Mouse (Mus musculus) pancreas, adult 10 weeks (tissue): Measurements from ENCODE around the gene Ino80e. TPM values are rescaled to one million over a fixed set of nuclear protein-coding genes. Genes with fewer than 3 reads are reported as not detected.

Experiments
- polyA plus RNA-seq: library from polyadenylated mRNA; stranded (reverse); fragments of 350-450 nt; fragmentation: Illumina TruSeq; extraction: RNeasy Lipid Tissue Mini Kit (QIAGEN cat#74804); gene quantifications from one replicate; pipeline ENCODE4 v1.2.3, GENCODE M21; 2015; ENCODE audit warnings: low read depth, low replicate concordance; ENCODE audit not compliant: insufficient read depth

The Ino80e gene
- 12.9 TPM for polyA plus RNA-seq

GRCm38 (mm10) chr7:126862147-126862784, at the start of gene Ino80e:
Ino80e (minus strand) TSS chr7:126862377.

GRCm38 (mm10) chr7:126884286-126885164, 22.3 kb upstream of the Ino80e start, which contains the start of gene Taok2:
Taok2 (minus strand) TSS chr7:126884703.

GRCm38 (mm10) chr7:126861429-126862130, 597 bp downstream of the Ino80e start, which contains the start of gene Hirip3:
Hirip3 (plus strand) TSS chr7:126861972.

GRCm38 (mm10) chr7:126847116-126847420, 15.1 kb downstream of the Ino80e start, which contains the start of gene Doc2a:
Doc2a (plus strand) TSS chr7:126847416.

GRCm38 (mm10) chr7:126831539-126831938, 30.6 kb downstream of the Ino80e start, which contains the start of gene 4930451I11Rik:
4930451I11Rik (minus strand) TSS chr7:126831639.

Other genes starting within 250 kb of the Ino80e start
- gene Nupr1, start 231.5 kb downstream of the Ino80e start, polyA plus RNA-seq: 3,774 TPM
- gene Sgf29, start 213.1 kb downstream of the Ino80e start, polyA plus RNA-seq: 23.8 TPM
- gene Sult1a1, start 185.9 kb downstream of the Ino80e start, polyA plus RNA-seq: 32.4 TPM
- gene Bola2, start 167.0 kb downstream of the Ino80e start, polyA plus RNA-seq: 43.5 TPM
- gene Slx1b, start 166.6 kb downstream of the Ino80e start, polyA plus RNA-seq: 3.1 TPM
- gene Coro1a, start 154.6 kb downstream of the Ino80e start, polyA plus RNA-seq: 7.3 TPM
- gene Mapk3, start 102.8 kb downstream of the Ino80e start, polyA plus RNA-seq: 50.5 TPM
- 2.5 TPM for gene Gdpd3, start 96.0 kb downstream of the Ino80e start, polyA plus RNA-seq
- 86.3 TPM for gene Ypel3, start 85.4 kb downstream of the Ino80e start, polyA plus RNA-seq
- 1.9 TPM for gene Tbx6, start 80.9 kb downstream of the Ino80e start, polyA plus RNA-seq
- 30.4 TPM for gene Ppp4c, start 69.9 kb downstream of the Ino80e start, polyA plus RNA-seq
- gene Fam57b, start 64.7 kb downstream of the Ino80e start, polyA plus RNA-seq: 3.8 TPM
- not detected for gene 4930451I11Rik, start 30.7 kb downstream of the Ino80e start, polyA plus RNA-seq
- gene Doc2a, start 15.0 kb downstream of the Ino80e start, polyA plus RNA-seq: not detected
- 4.6 TPM for gene Hirip3, start 405 bp downstream of the Ino80e start, polyA plus RNA-seq
- 31.1 TPM for gene Taok2, start 22.3 kb upstream of the Ino80e start, polyA plus RNA-seq
- 29.4 TPM for gene Tmem219, start 60.5 kb upstream of the Ino80e start, polyA plus RNA-seq
- gene Kctd13, start 66.5 kb upstream of the Ino80e start, polyA plus RNA-seq: 3.6 TPM
- gene Asphd1, start 87.2 kb upstream of the Ino80e start, polyA plus RNA-seq: 3.6 TPM
- gene Sez6l2, start 88.2 kb upstream of the Ino80e start, polyA plus RNA-seq: 17.7 TPM
- 28.6 TPM for gene Cdipt, start 113.5 kb upstream of the Ino80e start, polyA plus RNA-seq
- gene Cdiptos, start 113.7 kb upstream of the Ino80e start, polyA plus RNA-seq: 1.6 TPM
- 10.7 TPM for gene Mvp, start 152.2 kb upstream of the Ino80e start, polyA plus RNA-seq
- not detected for gene Pagr1b, start 154.1 kb upstream of the Ino80e start, polyA plus RNA-seq
- 17.2 TPM for gene Pagr1a, start 155.0 kb upstream of the Ino80e start, polyA plus RNA-seq
- 3.3 TPM for gene Gm42742, start 158.7 kb upstream of the Ino80e start, polyA plus RNA-seq
- 0.76 TPM for gene Prrt2, start 158.8 kb upstream of the Ino80e start, polyA plus RNA-seq
- gene Maz, start 164.7 kb upstream of the Ino80e start, polyA plus RNA-seq: 33.7 TPM
- gene Kif22, start 180.1 kb upstream of the Ino80e start, polyA plus RNA-seq: 0.39 TPM
- 25,813 TPM for gene Zg16, start 225.0 kb upstream of the Ino80e start, polyA plus RNA-seq
- gene AI467606, start 229.0 kb upstream of the Ino80e start, polyA plus RNA-seq: 2.4 TPM